Mouse (Mus musculus): Measurements from ENCODE around the gene D430041D05Rik. TPM values are rescaled to one million over a fixed set of nuclear protein-coding genes. Genes with fewer than 3 reads are reported as not detected.

Gene D430041D05Rik
- total and polyA plus RNA-seq, 3 experiments: not detected

- Histone ChIP-seq H3K27me3 (replicated peaks) (peaks cover 2% of the 10 kb centered on the region), H3K4me2 (ENCODE audit: insufficient read depth, low read depth, poor library complexity, severe bottlenecking) (no peak overlapping the region), H3K4me1 (ENCODE audit: control insufficient read depth in 1 of 2, insufficient read depth in 2 of 2) (peaks cover 0 to 8% of the 10 kb centered on the region in 2 experiments; a peak in 3 of 4 replicates), H3K36me3 (replicated peaks in 1 of 2; ENCODE audit: control insufficient read depth in 1 of 2, insufficient read depth in 1 of 2, low read length in 1 of 2) (no peaks in the 10 kb centered on the region), H3K9me3 (replicated peaks; ENCODE audit: low read length) (no peaks in the 10 kb centered on the region), H3K79me2 (replicated peaks; ENCODE audit: control insufficient read depth, extremely low read depth, insufficient read depth, poor library complexity, severe bottlenecking) (no peaks in the 10 kb centered on the region), H3K9ac (ENCODE audit: insufficient read depth, low read depth) (no peak overlapping the region), H3K4me3 (replicated peaks in 1 of 3; ENCODE audit: low read depth in 2 of 3, low read length in 2 of 3, poor library complexity in 1 of 3) (no peak overlapping the region), H3K27ac (ENCODE audit: insufficient read depth, low read depth) (no peak overlapping the region)
- DNase-seq (ENCODE audit: extremely low read depth): no peak
- dilution Hi-C loops (cut with MboI; ENCODE audit: extremely low pct_ligation_motif_present, extremely low pct_unique_long_range_greater_than_20kb, low sequenced_read_pairs) (no loop called here), in situ Hi-C loops (cut with MboI; ENCODE audit: low pct_ligation_motif_present, low pct_unique_long_range_greater_than_20kb, low sequenced_read_pairs) (no loop called here)
- TF ChIP-seq UBTF (IDR thresholded peaks at IDR 0.05; ENCODE audit: low read depth, low read length): no peak
- no peak for TF ChIP-seq RAD21 (IDR thresholded peaks at IDR 0.05; ENCODE audit: low read depth, low read length)
- TF ChIP-seq BHLHE40 (IDR thresholded peaks at IDR 0.05; ENCODE audit: low read depth, low read length): no peak
- no peak for TF ChIP-seq TBP (conservative IDR thresholded peaks at IDR 0.05; ENCODE audit: low read depth, low read length)
- TF ChIP-seq CHD2 (IDR thresholded peaks at IDR 0.05; ENCODE audit: low read length): no peak
- no peak for TF ChIP-seq ZMIZ1 (IDR thresholded peaks at IDR 0.05; ENCODE audit: low read depth, low read length)
- TF ChIP-seq ETS1 (conservative IDR thresholded peaks at IDR 0.05; ENCODE audit: low read depth, low read length): no peak
- TF ChIP-seq E2F4 (IDR thresholded peaks at IDR 0.05; ENCODE audit: insufficient replicate concordance, low read depth, low read length): no peak
- no peak for TF ChIP-seq CHD1 (IDR thresholded peaks at IDR 0.05; ENCODE audit: low read depth, low read length)
- no peak for TF ChIP-seq HCFC1 (IDR thresholded peaks at IDR 0.05; ENCODE audit: low read depth, low read length)
- no peak for TF ChIP-seq GABPA (IDR thresholded peaks at IDR 0.05; ENCODE audit: insufficient replicate concordance, low read depth, low read length)
- no peak for TF ChIP-seq SMC3 (IDR thresholded peaks at IDR 0.05; ENCODE audit: low read depth, low read length)
- TF ChIP-seq TCF12 (IDR thresholded peaks at IDR 0.05; ENCODE audit: low read depth, low read length): no peak
- no peak for TF ChIP-seq ZKSCAN1 (IDR thresholded peaks at IDR 0.05; ENCODE audit: borderline replicate concordance, low read depth, low read length)
- TF ChIP-seq MAZ (IDR thresholded peaks at IDR 0.05; ENCODE audit: low read depth, low read length): no peak
- no peak for TF ChIP-seq MAX (IDR thresholded peaks at IDR 0.05; ENCODE audit: low read length)
- TF ChIP-seq ELF1 (IDR thresholded peaks at IDR 0.05; ENCODE audit: low read depth, low read length): no peak
- no peak for TF ChIP-seq MEF2A (IDR thresholded peaks at IDR 0.05; ENCODE audit: borderline replicate concordance, low read depth, low read length)
- no peak for TF ChIP-seq JUN (IDR thresholded peaks at IDR 0.05; ENCODE audit: insufficient read depth, low read depth, low read length)
Measured at GRCm38 (mm10) chr2:104372156-104372555, 38.7 kb downstream of the D430041D05Rik start.

DNA sequence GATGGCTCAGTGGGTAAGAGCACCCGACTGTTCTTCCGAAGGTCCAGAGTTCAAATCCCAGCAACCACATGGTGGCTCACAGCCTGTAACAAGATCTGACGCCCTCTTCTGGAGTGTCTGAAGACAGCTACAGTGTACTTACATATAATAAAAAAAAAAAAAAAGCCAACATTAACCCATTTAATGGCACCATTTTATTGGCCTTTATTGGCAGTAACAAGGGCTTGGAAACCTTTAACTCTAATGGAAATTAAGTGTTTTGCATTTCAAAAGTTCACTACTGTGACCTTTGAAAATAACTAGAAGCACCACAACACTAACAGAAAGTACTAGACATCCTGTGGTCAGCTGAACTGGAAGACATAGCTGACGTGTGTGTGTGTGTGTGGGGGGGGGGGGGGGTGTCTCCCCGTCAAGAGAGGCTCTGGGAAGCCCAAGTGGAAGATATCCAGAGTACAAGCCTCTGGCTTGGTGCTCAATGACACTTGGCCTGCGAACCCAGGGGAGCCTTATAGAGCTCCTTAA is 39.1 kb downstream of the D430041D05Rik start:
- DNase-seq (ENCODE audit: extremely low read depth): no peak
- Histone ChIP-seq H3K36me3 (replicated peaks in 1 of 2; ENCODE audit: control insufficient read depth in 1 of 2, insufficient read depth in 1 of 2, low read length in 1 of 2) (no peaks in the 10 kb centered on the region), H3K27me3 (replicated peaks) (peaks cover 2% of the 10 kb centered on the region), H3K79me2 (replicated peaks; ENCODE audit: control insufficient read depth, extremely low read depth, insufficient read depth, poor library complexity, severe bottlenecking) (no peaks in the 10 kb centered on the region), H3K27ac (ENCODE audit: insufficient read depth, low read depth) (no peak overlapping the region), H3K4me3 (replicated peaks in 1 of 3; ENCODE audit: low read depth in 2 of 3, low read length in 2 of 3, poor library complexity in 1 of 3) (no peak overlapping the region), H3K4me1 (ENCODE audit: control insufficient read depth in 1 of 2, insufficient read depth in 2 of 2) (peaks cover 0 to 8% of the 10 kb centered on the region in 2 experiments; a peak in 3 of 4 replicates), H3K4me2 (ENCODE audit: insufficient read depth, low read depth, poor library complexity, severe bottlenecking) (no peak overlapping the region), H3K9ac (ENCODE audit: insufficient read depth, low read depth) (no peak overlapping the region), H3K9me3 (replicated peaks; ENCODE audit: low read length) (no peaks in the 10 kb centered on the region)
- in situ Hi-C loops (cut with MboI; ENCODE audit: low pct_ligation_motif_present, low pct_unique_long_range_greater_than_20kb, low sequenced_read_pairs): no loop called here
- TF ChIP-seq USF1 (IDR thresholded peaks at IDR 0.05; ENCODE audit: low read depth, low read length) (no peak), ZC3H11A (IDR thresholded peaks at IDR 0.05; ENCODE audit: low read depth, low read length) (no peak), MEF2A (IDR thresholded peaks at IDR 0.05; ENCODE audit: borderline replicate concordance, low read depth, low read length) (no peak), E2F4 (IDR thresholded peaks at IDR 0.05; ENCODE audit: insufficient replicate concordance, low read depth, low read length) (no peak), CHD2 (IDR thresholded peaks at IDR 0.05; ENCODE audit: low read length) (no peak), POLR2AphosphoS2 (IDR thresholded peaks at IDR 0.05; ENCODE audit: low read depth, low read length) (no peak), MAFK (IDR thresholded peaks at IDR 0.05; ENCODE audit: insufficient replicate concordance, low read length) (no peak), ZNF384 (IDR thresholded peaks at IDR 0.05; ENCODE audit: low read depth, low read length) (no peak; the same call in 1 of the 2 replicates), GABPA (IDR thresholded peaks at IDR 0.05; ENCODE audit: insufficient replicate concordance, low read depth, low read length) (no peak)
- dilution Hi-C loops (cut with MboI; ENCODE audit: extremely low pct_ligation_motif_present, extremely low pct_unique_long_range_greater_than_20kb, low sequenced_read_pairs): no loop called here
